Mouse (Mus musculus) gastrocnemius, adult 8-10 months (tissue): Measurements from ENCODE around the gene Fam174a. TPM values are rescaled to one million over a fixed set of nuclear protein-coding genes. Genes with fewer than 3 reads are reported as not detected.

Experiments used
- DNase-seq, 2 experiments: peaks; one replicate each; pipeline ENCODE4 v3.0.0; 2022; ENCODE audit warnings: low spot score in 2 of 2
- total RNA-seq, 4 experiments: library from RNA; stranded (reverse); gene quantifications; 2 replicates each; pipeline ENCODE4 v1.2.4; 2022

Gene Fam174a
- total RNA-seq: 10 to 100 TPM; 34.8 to 41.4 (median 38.1) TPM

- DNase-seq: peak; percentile 85 to 91
These were observed at the start of gene Fam174a for GRCm38 (mm10) chr1:95313393-95314228. TSS of gene Fam174a (plus strand) at chr1:95313623.

GRCm38 (mm10) chr1:95263843-95264242 lies 49.6 kb upstream of the Fam174a start:
- DNase-seq: no peak

- DNase-seq: no peak
These were observed 45.3 kb upstream of the Fam174a start for GRCm38 (mm10) chr1:95267950-95268724.

- DNase-seq: no peak
These were observed 40.1 kb upstream of the Fam174a start for GRCm38 (mm10) chr1:95273321-95273720.

- DNase-seq: no peak
These were observed 5.1 kb upstream of the Fam174a start for GRCm38 (mm10) chr1:95308324-95308723.

GRCm38 (mm10) chr1:95314229-95314555 lies 769 bp downstream of the Fam174a start:
- peak in 1 of 2 experiments; percentile 6 for DNase-seq

GRCm38 (mm10) chr1:95315981-95316380 lies 2.6 kb downstream of the Fam174a start:
- DNase-seq: no peak

- DNase-seq: no peak
These were observed 8.8 kb downstream of the Fam174a start for GRCm38 (mm10) chr1:95322219-95322618.

- DNase-seq: no peak
These were observed 9.6 kb downstream of the Fam174a start for GRCm38 (mm10) chr1:95323004-95323403.

GRCm38 (mm10) chr1:95326856-95327255 lies 13.4 kb downstream of the Fam174a start:
- no peak for DNase-seq

- peak in 1 of 2 experiments; percentile 15 for DNase-seq
These were observed 26.2 kb downstream of the Fam174a start for GRCm38 (mm10) chr1:95339618-95340017.

- no peak for DNase-seq
These were observed 28.8 kb downstream of the Fam174a start for GRCm38 (mm10) chr1:95342242-95342641.

GRCm38 (mm10) chr1:95343585-95344485 lies 30.4 kb downstream of the Fam174a start:
- DNase-seq: no peak

- no peak for DNase-seq
These were observed 40.7 kb downstream of the Fam174a start for GRCm38 (mm10) chr1:95354146-95354545.

- DNase-seq: no peak
These were observed 43.5 kb downstream of the Fam174a start for GRCm38 (mm10) chr1:95356904-95357303.

- no peak for DNase-seq
These were observed 50.3 kb downstream of the Fam174a start for GRCm38 (mm10) chr1:95363692-95364091.

GRCm38 (mm10) chr1:95366616-95367373 lies 53.4 kb downstream of the Fam174a start:
- DNase-seq: no peak

GRCm38 (mm10) chr1:95367748-95368147 lies 54.3 kb downstream of the Fam174a start:
- DNase-seq: no peak

GRCm38 (mm10) chr1:95375443-95375842 lies 62.0 kb downstream of the Fam174a start:
- no peak for DNase-seq

GRCm38 (mm10) chr1:95381028-95381427 lies 67.6 kb downstream of the Fam174a start:
- no peak for DNase-seq
